Comparison of ENCODE assay signal across 21 mouse cellular contexts in genomic region chr5:130307921-130308320, GRCm38 (mm10). TPM values are rescaled to one million over a fixed set of nuclear protein-coding genes. Genes with fewer than 3 reads are reported as not detected.
DNase-seq lines count a peak whose midpoint lies in the region; ATAC-seq lines count a peak whose summit lies in the region.
"Had no signal": no experiment of that assay in that cellular context is flagged by ENCODE, and none has a peak within 500 bp of the region (broad histone marks: within the 10 kb centered on the region; RNA-seq: fewer than 3 reads in every experiment).

No protein-coding gene starts in this region.

- H3K27ac ChIP-seq in hindbrain, embryonic 13.5 days = peak overlapping the region; percentile 60
- H3K27ac ChIP-seq in hindbrain, embryonic 11.5 days (ENCODE audit: low read depth, low read length) = no peak overlapping the region
- H3K27ac ChIP-seq in neural tube, embryonic 13.5 days (replicated peaks) = peak overlapping the region; percentile 35
- H3K27ac ChIP-seq in neural tube, embryonic 15.5 days (replicated peaks) = peak overlapping the region; percentile 67; the same call in 1 of the 2 replicates
- no peak overlapping the region for H3K27ac ChIP-seq in kidney, embryonic 15.5 days
- H3K27ac ChIP-seq: embryonic facial prominence, embryonic 13.5 days; forebrain, embryonic 12.5 days; heart, embryonic 13.5 days had no signal

- no peak overlapping the region for H3K9ac ChIP-seq in hindbrain, embryonic 13.5 days
- H3K9ac ChIP-seq in hindbrain, embryonic 11.5 days (ENCODE audit: low read depth, low read length) = no peak overlapping the region
- H3K9ac ChIP-seq in neural tube, embryonic 13.5 days = no peak overlapping the region
- H3K9ac ChIP-seq in neural tube, embryonic 15.5 days (replicated peaks) = no peak overlapping the region
- no peak overlapping the region for H3K9ac ChIP-seq in kidney, embryonic 15.5 days
- H3K9ac ChIP-seq: embryonic facial prominence, embryonic 13.5 days; forebrain, embryonic 12.5 days; heart, embryonic 13.5 days had no signal

- H3K4me1 ChIP-seq in hindbrain, embryonic 13.5 days (replicated peaks) = peaks cover 5% of the 10 kb centered on the region
- H3K4me1 ChIP-seq in hindbrain, embryonic 11.5 days (replicated peaks; ENCODE audit: control insufficient read depth, insufficient read depth, low read length) = no peaks in the 10 kb centered on the region
- H3K4me1 ChIP-seq in neural tube, embryonic 13.5 days (replicated peaks) = peaks cover 13% of the 10 kb centered on the region
- peaks cover 7% of the 10 kb centered on the region for H3K4me1 ChIP-seq in neural tube, embryonic 15.5 days
- no peaks in the 10 kb centered on the region for H3K4me1 ChIP-seq in kidney, embryonic 15.5 days
- H3K4me1 ChIP-seq: embryonic facial prominence, embryonic 13.5 days; forebrain, embryonic 12.5 days had no signal

- no peaks in the 10 kb centered on the region for H3K9me3 ChIP-seq in hindbrain, embryonic 13.5 days
- no peaks in the 10 kb centered on the region for H3K9me3 ChIP-seq in hindbrain, embryonic 11.5 days (ENCODE audit: control insufficient read depth, low read length)
- H3K9me3 ChIP-seq in neural tube, embryonic 13.5 days = no peaks in the 10 kb centered on the region
- H3K9me3 ChIP-seq in neural tube, embryonic 15.5 days (replicated peaks) = no peaks in the 10 kb centered on the region
- H3K9me3 ChIP-seq in kidney, embryonic 15.5 days (replicated peaks) = no peaks in the 10 kb centered on the region
- H3K9me3 ChIP-seq: embryonic facial prominence, embryonic 13.5 days; forebrain, embryonic 12.5 days; G1E; heart, embryonic 13.5 days had no signal

- no peak for DNase-seq in hindbrain, embryonic 11.5 days (ENCODE audit: low spot score)
- DNase-seq in neural tube, embryonic 10.5 days (ENCODE audit: extremely low spot score, low spot score) = no peak
- peak; percentile 80 for DNase-seq in ZHBTc4 (ENCODE audit: low read depth, low spot score)
- no peak for DNase-seq in left cerebral cortex, adult 8-10 months (ENCODE audit: low spot score in 2 of 2)
- DNase-seq: adrenal gland, adult 2 months; adrenal gland, postnatal 25 days; cerebellum, adult 18-20 months; cerebellum, adult 9-11 months; cerebellum, postnatal 36 days; gastrocnemius, postnatal 36 days; heart, adult 11 months; heart, postnatal 36 days had no signal

- no peak for ATAC-seq in hindbrain, embryonic 13.5 days (ENCODE audit: low FRiP score)
- ATAC-seq in hindbrain, embryonic 11.5 days (ENCODE audit: low FRiP score) = no peak
- no peak for ATAC-seq in neural tube, embryonic 13.5 days (ENCODE audit: low read depth)
- ATAC-seq in neural tube, embryonic 15.5 days (ENCODE audit: low FRiP score) = no peak
- ATAC-seq in kidney, embryonic 15.5 days (replicated peaks; ENCODE audit: low FRiP score) = no peak
- ATAC-seq: intestine, embryonic 16.5 days had no signal

- H3K36me3 ChIP-seq in hindbrain, embryonic 13.5 days = peaks cover 35% of the 10 kb centered on the region
- no peaks in the 10 kb centered on the region for H3K36me3 ChIP-seq in hindbrain, embryonic 11.5 days (ENCODE audit: control insufficient read depth, insufficient read depth, low read length)
- peaks cover 31% of the 10 kb centered on the region for H3K36me3 ChIP-seq in neural tube, embryonic 13.5 days
- 0 out of 2 replicates have a peak, but pooled peaks cover 3% of the 10 kb centered on the region for H3K36me3 ChIP-seq in neural tube, embryonic 15.5 days
- H3K36me3 ChIP-seq in kidney, embryonic 15.5 days = peaks cover 40% of the 10 kb centered on the region

- 73% methylated on average over 7 of the region's 7 CpGs for WGBS in hindbrain, embryonic 13.5 days
- WGBS in hindbrain, embryonic 11.5 days = 89% methylated on average over 7 of the region's 7 CpGs
- WGBS in neural tube, embryonic 13.5 days = 64% methylated on average over 7 of the region's 7 CpGs
- WGBS in neural tube, embryonic 15.5 days = 52% methylated on average over 7 of the region's 7 CpGs
- WGBS in kidney, embryonic 15.5 days = 55% methylated on average over 7 of the region's 7 CpGs

- no peak overlapping the region for H3K4me2 ChIP-seq in hindbrain, embryonic 13.5 days
- no peak overlapping the region for H3K4me2 ChIP-seq in hindbrain, embryonic 11.5 days (replicated peaks; ENCODE audit: low read depth, low read length)
- H3K4me2 ChIP-seq in neural tube, embryonic 13.5 days = no peak overlapping the region
- H3K4me2 ChIP-seq in neural tube, embryonic 15.5 days = no peak overlapping the region
- no peak overlapping the region for H3K4me2 ChIP-seq in kidney, embryonic 15.5 days
- H3K4me2 ChIP-seq: embryonic facial prominence, embryonic 13.5 days; forebrain, embryonic 12.5 days; heart, embryonic 13.5 days had no signal

- H3K4me3 ChIP-seq in hindbrain, embryonic 13.5 days = no peak overlapping the region
- H3K4me3 ChIP-seq in hindbrain, embryonic 11.5 days (ENCODE audit: low read depth, low read length) = no peak overlapping the region
- H3K4me3 ChIP-seq in neural tube, embryonic 13.5 days = no peak overlapping the region
- no peak overlapping the region for H3K4me3 ChIP-seq in neural tube, embryonic 15.5 days (replicated peaks)
- H3K4me3 ChIP-seq in kidney, embryonic 15.5 days (replicated peaks) = no peak overlapping the region
- H3K4me3 ChIP-seq: embryonic facial prominence, embryonic 13.5 days; forebrain, embryonic 12.5 days; heart, embryonic 13.5 days had no signal

- H3K27me3 ChIP-seq in hindbrain, embryonic 13.5 days = no peaks in the 10 kb centered on the region
- H3K27me3 ChIP-seq in hindbrain, embryonic 11.5 days (ENCODE audit: control insufficient read depth, insufficient read depth, low read length) = no peaks in the 10 kb centered on the region
- no peaks in the 10 kb centered on the region for H3K27me3 ChIP-seq in neural tube, embryonic 13.5 days
- H3K27me3 ChIP-seq in neural tube, embryonic 15.5 days (replicated peaks) = no peaks in the 10 kb centered on the region
- H3K27me3 ChIP-seq in kidney, embryonic 15.5 days = no peaks in the 10 kb centered on the region
- H3K27me3 ChIP-seq: embryonic facial prominence, embryonic 13.5 days; forebrain, embryonic 12.5 days; heart, embryonic 13.5 days had no signal

RNA-seq across cellular contexts. Expression of gene Tyw1, which starts 52.5 kb away (rescaled TPM):
- 24.6 and 25.8 TPM in 2 replicates for polyA plus RNA-seq in hindbrain, embryonic 13.5 days (2015; fragmentation: Nextera tagmentation; extraction: Ambion mirVana)
- polyA plus RNA-seq in hindbrain, embryonic 11.5 days (2014; fragmentation: Nextera tagmentation; extraction: Ambion mirVana) = 29.1 and 29.9 TPM in 2 replicates
- polyA plus RNA-seq in neural tube, embryonic 13.5 days (2015; fragmentation: Nextera tagmentation; extraction: Ambion mirVana) = 23.2 and 27.0 TPM in 2 replicates
- polyA plus RNA-seq in neural tube, embryonic 15.5 days (2015; fragmentation: Nextera tagmentation; extraction: Ambion mirVana) = 21.0 and 21.9 TPM in 2 replicates
- 10 to 100 TPM; 15.5 to 19.7 (median 16.5) TPM for total RNA-seq in left cerebral cortex, adult 8-10 months (2022)
- 28.0 TPM in 2 replicates for polyA plus RNA-seq in kidney, embryonic 15.5 days (2015; fragmentation: Nextera tagmentation; extraction: Ambion mirVana)

RNA-seq across cellular contexts. Expression of gene Sbds, which starts 52.6 kb away (rescaled TPM):
- polyA plus RNA-seq in hindbrain, embryonic 13.5 days (2015; fragmentation: Nextera tagmentation; extraction: Ambion mirVana) = 62.0 and 69.1 TPM in 2 replicates
- polyA plus RNA-seq in hindbrain, embryonic 11.5 days (2014; fragmentation: Nextera tagmentation; extraction: Ambion mirVana) = 75.3 and 76.0 TPM in 2 replicates
- 64.1 and 66.3 TPM in 2 replicates for polyA plus RNA-seq in neural tube, embryonic 13.5 days (2015; fragmentation: Nextera tagmentation; extraction: Ambion mirVana)
- 60.6 and 64.6 TPM in 2 replicates for polyA plus RNA-seq in neural tube, embryonic 15.5 days (2015; fragmentation: Nextera tagmentation; extraction: Ambion mirVana)
- 10 to 100 TPM; 77.8 to 89.1 (median 86.8) TPM for total RNA-seq in left cerebral cortex, adult 8-10 months (2022)
- polyA plus RNA-seq in kidney, embryonic 15.5 days (2015; fragmentation: Nextera tagmentation; extraction: Ambion mirVana) = 73.4 and 75.3 TPM in 2 replicates

Comparison
In these comparisons a context has a peak if more than half of its experiments do, and no peak if none do; other contexts are left out.
1. H3K27ac ChIP-seq: peak in hindbrain, embryonic 13.5 days (single experiment), neural tube, embryonic 13.5 days (single experiment) and neural tube, embryonic 15.5 days (single experiment); none in hindbrain, embryonic 11.5 days (single experiment) and kidney, embryonic 15.5 days (single experiment).